Mouse (Mus musculus): ENCODE measurements around the gene Fer1l4. TPM values are rescaled to one million over a fixed set of nuclear protein-coding genes. Genes with fewer than 3 reads are reported as not detected.

Fer1l4 gene
- not detected for total RNA-seq (2021)
- long read RNA-seq, experiment 1, result 0 reads
- long read RNA-seq, experiment 2, result 0 reads

DNA sequence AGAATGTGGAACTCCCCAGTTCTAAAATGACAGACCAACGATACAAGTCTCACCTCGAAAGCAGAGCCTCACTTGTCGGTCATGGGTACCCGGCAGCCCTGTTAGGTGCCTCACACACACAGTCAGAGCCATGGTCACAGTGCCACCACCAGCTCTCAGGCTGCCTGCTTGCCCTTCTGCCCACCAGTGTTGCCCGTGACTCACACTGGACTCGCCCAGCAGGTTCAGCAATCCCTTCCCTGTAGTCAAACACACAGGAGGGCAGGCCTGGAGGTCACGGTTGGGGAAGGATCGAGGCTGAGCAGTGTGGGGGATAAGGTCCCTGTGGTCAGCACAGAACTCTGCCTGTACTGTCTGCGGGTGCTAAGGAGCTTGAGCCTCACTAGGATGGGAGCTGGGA lies at the start of gene Fer1l4:
TSS of gene Fer1l4 (minus strand) at position 132 of the 400 bp plus-strand sequence.
- no peak for DNase-seq (ENCODE audit: low spot score in 2 of 2)

DNA sequence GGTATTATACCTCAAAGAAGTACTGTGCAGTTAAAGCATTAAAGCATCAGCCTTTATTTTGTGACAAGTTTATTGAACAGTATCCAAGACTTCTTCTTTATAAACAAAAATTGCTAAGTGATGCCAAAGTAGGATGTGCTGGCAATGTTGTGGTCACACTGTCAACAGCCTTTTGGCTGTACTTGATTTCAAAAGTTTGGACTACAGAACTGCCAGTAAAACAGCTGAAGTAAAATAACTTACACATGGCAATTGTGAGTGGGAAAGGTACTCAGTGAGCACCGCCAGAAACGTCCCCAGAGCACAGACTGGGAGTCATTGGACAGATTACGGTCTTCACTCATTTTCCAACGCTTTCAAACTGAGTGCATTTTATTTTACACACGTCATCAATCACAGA lies 39.2 kb upstream of the Fer1l4 start:
- no peak for DNase-seq (ENCODE audit: low spot score in 2 of 2)

DNA sequence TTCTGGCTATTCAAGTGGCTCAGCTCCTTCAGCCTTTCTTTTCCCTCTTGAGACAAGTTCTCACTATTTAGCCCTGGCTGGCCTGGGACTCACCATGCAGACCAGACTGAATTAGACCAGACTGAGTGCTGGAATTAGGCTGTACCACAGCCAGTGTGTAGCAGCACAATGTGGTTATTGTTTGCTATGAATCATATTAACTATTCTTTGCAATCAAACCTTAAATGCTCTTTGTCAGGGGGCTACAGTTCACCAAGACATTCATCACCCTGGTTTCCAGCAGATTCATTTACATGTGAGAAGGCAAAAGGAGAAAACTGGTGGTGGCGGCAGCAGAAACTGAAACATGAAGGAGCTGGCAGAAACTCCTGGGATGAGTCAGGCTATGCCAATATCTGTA lies 37.1 kb upstream of the Fer1l4 start:
- no peak for DNase-seq (ENCODE audit: low spot score in 2 of 2)

DNA sequence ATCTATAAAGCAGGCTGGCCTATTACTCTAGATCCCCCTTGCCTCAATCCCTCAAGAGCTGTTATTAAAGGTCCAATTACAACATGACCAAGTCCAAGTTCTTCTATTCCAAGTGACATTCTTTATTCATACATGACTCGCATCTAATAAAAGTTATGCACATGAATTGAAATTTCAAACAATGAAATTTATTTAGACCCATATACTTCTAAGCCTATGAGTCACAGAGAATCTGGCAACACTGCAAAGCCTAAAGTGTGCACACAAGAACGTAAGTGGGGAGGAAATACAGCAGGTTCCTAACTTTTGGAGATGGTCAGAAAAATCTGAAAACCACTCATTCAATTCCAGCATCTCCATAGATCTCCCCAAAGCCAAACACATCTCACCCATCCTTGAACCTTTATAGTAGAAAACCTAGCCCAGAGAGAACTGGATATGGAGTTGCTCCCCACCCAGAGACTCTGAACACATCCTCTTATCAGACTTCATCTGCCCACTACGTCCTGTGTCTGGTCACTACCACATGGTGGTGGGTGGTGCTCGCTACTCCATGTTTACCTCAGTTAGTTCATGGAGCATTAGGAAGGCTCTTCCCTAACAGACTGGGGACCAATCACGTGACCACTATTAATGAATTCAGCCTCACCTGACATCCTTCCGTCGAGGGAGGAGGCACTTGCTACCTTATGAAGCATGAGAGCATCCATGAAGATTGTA lies 34.8 kb upstream of the Fer1l4 start:
- no peak for DNase-seq (ENCODE audit: low spot score in 2 of 2)

DNA sequence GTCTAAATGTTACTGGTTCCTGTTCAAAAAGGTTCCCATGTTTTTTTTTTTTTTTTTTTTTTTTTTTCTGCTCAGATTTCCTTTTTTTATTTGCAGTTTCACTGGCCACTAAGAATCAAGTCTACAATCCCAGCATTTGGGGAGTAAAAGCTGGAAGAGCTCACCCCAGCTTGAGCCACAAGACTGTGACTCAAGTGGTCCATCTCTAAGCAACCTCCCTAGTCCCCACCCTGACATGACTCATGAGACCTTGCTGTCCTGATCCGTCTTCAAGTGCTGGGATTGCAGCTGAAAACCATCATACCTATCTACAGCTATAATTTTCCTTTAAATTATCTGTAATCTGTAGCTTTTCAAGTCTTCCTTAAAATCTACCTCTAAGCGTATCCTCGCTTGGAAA lies 31.8 kb upstream of the Fer1l4 start:
- no peak for DNase-seq (ENCODE audit: low spot score in 2 of 2)

DNA sequence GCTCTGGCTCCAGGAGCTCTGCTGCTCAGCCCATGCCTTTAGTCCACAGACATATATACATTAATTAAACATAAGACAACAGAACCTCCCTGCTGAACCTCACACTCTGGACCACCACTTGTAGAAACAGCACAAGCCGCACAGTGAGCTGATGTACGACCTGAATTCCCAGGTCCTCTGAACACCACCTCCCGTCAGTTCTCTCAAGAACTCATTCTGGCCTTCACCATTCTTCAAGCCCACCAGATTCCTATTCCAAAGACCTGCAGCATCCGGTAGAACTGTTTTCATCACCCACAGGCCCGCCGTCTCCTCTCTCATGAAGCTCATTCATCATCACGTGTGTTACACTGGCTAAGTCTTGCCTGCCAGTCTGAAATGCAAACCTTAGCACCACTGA lies 27.6 kb upstream of the Fer1l4 start:
- no peak for DNase-seq (ENCODE audit: low spot score in 2 of 2)

DNA sequence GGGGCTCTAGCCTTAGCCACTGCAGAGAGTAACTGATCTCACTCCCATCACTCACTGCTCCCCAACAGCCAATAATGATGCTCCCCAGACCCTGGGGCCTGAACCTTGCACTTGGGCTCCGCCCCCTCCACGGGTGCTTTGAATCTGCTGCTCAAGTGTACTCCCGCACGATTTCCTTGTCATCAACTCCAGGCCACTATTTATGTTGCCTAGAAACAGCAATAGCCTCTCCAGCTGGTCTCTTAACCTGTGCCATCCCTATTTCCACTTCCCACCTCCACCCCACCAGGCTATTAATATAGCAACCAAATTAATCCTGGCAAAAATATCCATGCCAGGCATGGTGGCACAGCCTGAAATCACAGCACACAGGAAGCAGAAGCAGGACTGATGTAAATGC lies 26.9 kb upstream of the Fer1l4 start:
- DNase-seq (ENCODE audit: low spot score in 2 of 2), result no peak

DNA sequence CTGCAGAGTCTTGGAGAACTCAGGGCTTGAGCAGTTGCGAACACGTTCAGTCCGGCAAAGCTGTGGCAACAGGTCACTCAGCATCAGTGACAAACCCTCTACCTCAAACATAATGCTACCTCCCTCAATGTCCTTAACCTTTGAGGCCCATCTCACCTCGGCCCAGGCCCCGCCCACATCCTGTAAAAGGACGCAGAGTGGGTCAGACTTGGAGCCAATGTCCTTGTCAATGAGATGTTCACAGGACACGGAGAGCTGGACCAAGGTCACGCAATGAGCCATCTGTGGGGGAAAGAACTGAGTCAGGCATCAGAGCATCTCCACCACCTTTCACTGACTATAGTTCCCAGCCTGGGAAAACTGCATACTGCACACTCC lies 26.4 kb upstream of the Fer1l4 start:
- DNase-seq (ENCODE audit: low spot score in 2 of 2), result no peak

DNA sequence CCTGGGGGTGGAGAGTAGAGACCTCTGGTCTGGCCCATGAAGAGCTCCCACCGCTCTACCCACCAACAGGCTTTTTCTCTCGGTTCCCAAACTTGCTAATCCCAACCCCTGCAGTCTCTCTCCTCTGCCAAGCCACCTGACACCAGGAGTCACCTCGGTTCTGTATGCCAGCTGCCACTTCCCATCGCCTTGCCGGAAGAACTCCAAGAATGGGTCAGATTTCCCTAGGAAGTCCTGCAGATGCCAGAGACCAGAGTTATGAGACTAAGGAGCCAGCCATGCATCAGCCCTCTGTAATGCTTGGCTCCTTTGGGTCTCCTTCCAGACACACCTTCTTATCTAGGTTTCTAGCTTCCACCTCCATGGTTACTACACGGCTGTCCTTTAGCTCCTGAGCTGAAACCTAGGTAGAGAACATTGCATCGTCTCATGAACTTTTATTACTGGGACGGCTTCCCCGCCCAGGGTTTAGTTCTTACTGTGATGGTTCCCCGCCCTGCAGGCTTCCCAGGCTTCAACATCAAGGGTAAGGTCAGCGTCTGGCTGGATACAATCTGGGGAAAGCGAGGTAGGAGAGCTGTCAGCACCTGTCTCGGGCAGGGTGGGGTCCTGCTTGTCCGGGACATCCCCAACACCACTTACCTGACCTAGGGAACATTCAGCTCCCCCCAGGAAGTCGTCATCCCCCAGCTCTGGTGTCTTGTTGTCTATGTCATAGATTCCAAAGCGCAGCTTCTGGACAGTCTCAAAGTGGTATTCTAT lies 25.9 kb upstream of the Fer1l4 start:
- no peak for DNase-seq (ENCODE audit: low spot score in 2 of 2)

DNA sequence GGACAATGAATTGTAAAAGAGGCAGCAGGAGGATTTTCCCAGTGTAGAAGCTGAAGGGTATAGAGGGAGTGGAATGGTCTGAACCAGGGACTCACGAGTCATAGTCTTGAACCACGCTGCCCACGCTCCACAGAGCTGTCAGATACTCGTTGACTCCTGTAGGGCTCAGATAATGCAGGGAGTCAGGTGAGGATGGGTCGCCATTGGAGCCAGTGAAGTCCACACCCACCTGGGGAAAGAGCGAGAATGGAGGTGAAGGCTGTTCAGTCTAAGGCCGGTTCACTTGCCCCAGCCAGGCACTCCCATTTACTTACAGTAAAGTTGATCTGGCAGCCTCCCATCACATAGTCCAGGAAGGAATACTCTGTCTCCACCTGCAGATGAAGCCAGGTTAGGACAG lies 24.7 kb upstream of the Fer1l4 start:
- no peak for DNase-seq (ENCODE audit: low spot score in 2 of 2)

DNA sequence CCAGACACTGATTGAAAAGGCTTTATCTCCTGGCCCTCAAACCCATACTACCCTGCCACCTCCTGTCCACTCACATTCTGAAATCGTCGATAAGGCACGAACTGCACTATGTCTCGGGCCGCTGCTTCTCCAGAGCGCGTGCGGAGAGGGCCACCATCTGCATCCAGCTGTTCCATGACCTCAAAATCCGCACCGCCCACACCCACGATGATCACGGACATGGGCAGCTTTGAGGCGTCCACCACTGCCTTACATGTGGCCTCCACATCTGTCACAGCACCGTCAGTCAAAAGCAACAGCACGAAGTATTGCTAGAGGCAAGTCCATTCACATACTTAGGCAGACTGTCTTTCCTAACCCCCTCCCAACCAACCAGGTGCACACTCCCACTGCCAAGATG lies 21.0 kb upstream of the Fer1l4 start:
- no peak for DNase-seq (ENCODE audit: low spot score in 2 of 2)

DNA sequence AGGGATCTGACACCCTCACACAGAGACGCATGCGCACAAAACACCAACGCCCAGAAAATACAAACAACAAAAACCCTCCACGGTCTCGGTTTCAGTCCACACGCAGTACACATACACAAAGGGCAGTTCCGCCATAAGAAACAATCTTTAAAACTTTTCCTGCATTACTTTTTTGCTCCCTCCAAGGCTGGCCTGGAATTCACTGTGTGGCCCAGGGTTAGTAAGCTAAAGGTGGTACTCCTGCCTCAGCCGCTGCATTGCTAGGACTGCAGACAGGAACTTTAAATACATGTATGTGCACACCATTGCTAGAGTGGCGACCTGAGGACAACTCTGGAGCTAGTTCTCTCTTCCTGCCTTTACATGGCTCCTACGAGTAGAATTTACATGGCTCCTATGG lies 18.5 kb upstream of the Fer1l4 start:
- no peak for DNase-seq (ENCODE audit: low spot score in 2 of 2)

DNA sequence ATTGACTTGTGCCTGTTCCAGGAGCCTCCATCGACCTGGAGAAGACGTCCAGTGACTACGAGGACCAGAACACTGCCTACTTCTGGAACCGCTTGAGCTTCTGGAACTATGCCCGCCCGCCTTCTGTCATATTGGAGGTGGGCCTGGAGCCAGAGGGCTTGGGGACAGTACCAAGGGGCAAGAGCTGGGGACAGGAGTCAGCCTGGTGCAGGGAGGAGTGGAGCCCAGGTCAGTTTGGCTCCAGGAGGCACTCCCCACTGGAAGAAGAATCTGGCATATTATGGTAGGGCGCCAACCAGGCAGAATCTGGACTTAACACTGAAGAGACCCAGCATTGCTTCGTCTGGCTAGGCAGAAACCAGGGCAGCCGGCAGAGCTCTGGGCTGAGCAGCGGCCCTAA lies 15.2 kb upstream of the Fer1l4 start:
- no peak for DNase-seq (ENCODE audit: low spot score in 2 of 2)

DNA sequence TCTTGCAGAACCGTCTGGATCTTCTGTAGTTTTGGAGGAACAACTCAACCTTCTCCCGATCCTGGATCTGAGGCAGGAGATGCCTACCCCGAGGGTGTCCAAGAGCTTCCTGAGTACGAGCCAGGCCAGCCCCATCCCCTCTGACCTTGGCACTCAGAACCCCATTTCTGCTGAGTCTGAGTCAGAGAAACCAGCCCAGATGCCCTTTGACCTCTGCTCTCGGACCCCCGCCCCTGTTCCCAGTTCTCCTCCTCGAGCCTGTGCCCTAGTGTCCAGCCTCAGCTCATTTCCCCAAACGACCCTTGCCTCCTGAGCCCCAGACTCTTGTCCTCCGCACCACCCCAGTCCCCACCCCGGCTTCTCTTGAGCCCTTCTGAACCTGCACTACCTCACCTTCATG lies 13.4 kb upstream of the Fer1l4 start:
- DNase-seq (ENCODE audit: low spot score in 2 of 2), result no peak

DNA sequence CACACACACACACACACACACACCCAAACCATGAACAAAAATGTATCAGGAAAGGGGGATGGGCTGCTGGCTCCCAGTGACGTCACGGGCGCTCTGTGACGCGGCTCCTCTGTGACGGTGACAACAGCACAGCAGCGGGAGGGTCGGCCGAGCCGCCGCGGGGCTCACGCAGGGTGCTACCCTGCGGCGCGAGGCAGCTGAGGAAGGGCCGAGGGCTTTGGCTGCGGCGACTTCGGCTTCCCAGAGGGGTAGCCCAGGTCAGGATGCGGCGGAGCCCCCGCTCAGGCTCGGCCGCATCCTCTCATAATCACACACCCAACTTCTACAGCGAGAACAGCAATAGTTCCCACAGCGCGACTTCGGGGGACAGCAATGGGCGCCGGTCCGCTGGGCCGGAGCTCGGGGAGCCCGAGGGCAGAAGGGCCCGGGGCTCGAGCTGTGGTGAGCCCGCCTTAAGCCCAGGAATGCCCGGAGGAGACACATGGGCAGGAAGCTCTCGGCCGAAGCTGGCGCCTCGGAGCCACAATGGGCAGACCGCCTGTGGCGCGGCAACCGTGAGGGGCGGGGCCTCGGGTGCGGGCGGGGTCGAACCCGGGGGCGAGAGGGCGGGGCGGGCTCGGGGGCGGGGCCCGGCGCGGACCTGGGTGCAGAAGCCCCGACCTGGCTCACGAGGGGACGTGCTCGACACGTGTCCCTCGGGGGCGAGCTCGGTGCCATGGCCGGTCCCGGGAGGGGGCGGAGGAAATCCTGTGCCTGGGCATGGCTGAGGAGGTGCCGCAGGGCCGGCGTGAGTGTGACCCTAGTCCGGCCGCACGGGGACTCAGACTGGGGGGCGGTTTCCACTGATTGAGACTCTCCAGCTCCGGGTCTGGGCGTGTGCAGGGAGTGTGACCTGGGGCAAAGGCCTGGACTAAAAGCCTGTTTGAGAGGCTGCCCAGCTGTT lies 12.6 kb upstream of the Fer1l4 start, which contains the start of gene Spag4:
TSS of gene Spag4 (plus strand) at position 77 of the 943 bp plus-strand sequence.
- DNase-seq (ENCODE audit: low spot score in 2 of 2), result peak; percentile 46 to 63

DNA sequence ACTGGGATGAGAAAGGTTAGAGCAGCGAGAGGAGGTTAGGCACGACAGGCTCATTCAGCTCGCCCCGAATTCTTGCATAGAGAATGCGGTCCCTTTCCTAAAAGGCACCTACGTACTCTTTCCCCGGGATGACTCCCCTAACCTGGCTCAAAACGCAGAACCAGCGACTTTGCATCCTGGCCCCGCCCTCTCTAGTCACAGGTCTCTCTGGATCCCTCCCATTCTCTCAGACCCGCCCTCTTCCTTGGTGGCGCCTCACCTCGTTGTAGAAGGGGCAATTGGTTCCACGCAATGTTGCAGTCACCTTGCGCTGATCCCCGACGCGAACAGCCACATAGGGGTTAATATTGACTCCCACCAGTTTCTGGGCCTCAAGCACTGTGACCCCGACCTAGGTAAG lies 4.8 kb downstream of the Fer1l4 start:
- no peak for DNase-seq (ENCODE audit: low spot score in 2 of 2)

DNA sequence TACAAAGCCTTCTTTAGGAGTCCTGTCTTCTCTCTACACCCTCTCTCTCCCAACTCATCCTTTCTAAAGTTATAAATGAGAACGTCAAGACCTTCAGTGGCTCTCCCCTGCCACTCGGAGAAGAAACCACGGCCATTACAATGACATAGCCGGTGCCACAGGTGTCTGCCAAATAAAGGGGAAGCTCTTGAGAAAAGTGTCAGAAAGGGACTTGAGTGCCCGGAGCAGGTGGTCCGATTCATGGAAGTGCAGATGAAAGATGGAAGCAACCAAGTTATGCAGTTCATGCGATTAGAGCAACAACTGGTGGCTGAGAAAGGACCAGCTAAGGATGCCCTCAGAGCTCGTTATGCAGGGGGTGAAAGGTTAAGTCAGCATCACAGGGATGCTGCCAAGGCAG lies 9.8 kb downstream of the Fer1l4 start:
- DNase-seq (ENCODE audit: low spot score in 2 of 2), result no peak

DNA sequence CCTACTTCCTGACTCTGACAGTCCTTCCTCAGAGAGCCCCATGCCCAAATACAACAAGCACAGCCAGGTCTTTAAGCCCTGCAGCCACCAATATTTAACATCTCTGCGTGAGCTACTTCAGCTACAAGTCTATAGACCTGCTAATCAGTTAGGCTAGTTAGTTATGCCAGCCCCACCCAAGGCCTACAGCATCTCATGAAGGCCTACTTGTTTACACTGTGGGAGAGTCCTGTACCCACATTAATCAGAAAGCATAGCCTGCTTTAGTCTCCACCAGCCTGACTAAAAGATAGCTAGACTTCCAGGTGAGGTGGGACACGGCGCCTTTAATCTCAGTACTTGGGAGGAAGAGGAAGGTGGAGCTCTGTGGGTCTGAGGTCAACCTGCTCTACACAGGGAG lies 13.4 kb downstream of the Fer1l4 start:
- no peak for DNase-seq (ENCODE audit: low spot score in 2 of 2)

DNA sequence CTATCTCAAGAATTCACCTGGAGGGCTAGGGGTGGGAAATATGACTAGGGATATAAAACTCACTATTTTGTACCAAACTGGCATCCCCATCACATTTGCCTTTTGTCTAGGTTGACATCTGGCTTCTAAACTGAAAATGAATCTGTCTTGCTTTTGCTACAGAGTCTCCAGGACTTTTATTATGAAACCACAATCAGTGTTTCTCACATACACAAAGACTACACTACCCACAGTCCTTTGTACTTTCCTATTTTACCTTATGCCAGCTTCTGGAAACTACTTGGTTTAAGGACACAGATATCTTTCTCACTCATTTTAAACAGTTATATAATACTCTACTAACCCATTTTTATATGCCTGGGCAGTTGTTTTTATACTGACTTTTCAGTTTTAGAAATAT lies 27.3 kb downstream of the Fer1l4 start:
- no peak for DNase-seq (ENCODE audit: low spot score in 2 of 2)

DNA sequence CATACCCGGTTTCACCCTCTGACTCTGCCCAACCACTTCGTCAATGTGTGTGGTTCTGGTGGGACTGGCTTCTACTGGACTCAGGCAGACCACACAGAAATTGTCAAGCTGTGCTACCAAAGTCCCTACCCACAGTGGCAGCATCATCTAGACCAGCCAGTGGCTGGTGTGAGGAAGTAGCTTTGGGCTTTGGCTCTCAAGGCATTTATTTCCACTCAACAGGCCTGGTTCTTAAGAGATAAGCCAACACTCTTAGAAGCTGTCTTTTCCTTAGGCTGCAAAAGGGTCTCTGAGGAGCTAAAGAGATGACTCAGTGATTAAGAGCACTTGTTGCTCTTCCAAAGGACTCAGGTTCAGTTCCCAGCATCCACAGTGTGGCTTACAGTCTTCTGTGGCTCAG lies 31.0 kb downstream of the Fer1l4 start:
- DNase-seq (ENCODE audit: low spot score in 2 of 2), result no peak

DNA sequence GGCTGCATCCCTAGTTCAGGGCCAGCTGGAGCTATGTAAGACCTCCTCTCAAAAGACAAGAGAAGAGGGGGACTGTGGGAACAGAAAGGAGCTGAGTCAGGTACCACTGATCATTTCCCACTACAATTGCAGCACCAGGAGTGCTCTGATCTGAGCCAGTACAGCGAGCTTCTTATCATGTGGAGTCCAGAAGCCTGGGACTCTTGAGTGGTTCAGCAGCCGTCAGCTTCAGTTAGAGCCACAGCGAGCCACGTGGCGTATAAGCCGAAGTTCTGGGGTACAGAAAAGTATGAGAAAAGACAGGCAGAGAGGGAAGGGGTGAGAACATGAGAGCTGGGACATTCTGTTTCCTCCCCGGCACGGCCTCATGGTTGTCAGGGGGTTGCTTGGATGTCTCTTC lies 31.5 kb downstream of the Fer1l4 start:
- no peak for DNase-seq (ENCODE audit: low spot score in 2 of 2)

DNA sequence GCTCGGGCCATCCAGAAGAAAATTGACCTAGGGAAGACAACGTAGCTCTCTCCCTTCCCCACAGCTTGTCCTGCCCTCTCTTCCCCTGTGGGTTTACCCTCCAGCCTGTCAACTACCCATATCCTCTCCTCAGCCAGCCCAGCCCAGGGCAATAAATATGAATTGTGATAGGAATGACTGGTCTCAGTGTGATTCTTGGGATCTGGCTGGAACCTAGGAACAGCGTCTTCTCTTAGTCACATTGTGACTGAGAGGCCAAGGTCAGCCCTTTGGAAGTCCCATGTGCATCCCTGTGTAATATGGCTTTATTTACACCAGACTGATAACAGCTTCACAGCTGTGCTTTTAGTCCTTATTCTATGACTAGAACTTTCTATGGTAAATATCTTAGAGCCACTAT lies 34.6 kb downstream of the Fer1l4 start:
- DNase-seq (ENCODE audit: low spot score in 2 of 2), result no peak

Data from adrenal gland, postnatal 4 days (tissue).